Mouse (Mus musculus): ENCODE measurements around the gene Lamc1.

GRCm38 (mm10) chr1:153308179-153308914 is 24.2 kb downstream of the Lamc1 start:
- TF ChIP-seq CTCF (IDR thresholded peaks at IDR 0.05; ENCODE audit: low read depth, low read length) (no peak), POLR2A (IDR thresholded peaks at IDR 0.05; ENCODE audit: borderline replicate concordance, low read depth, low read length) (no peak)

Data from bone marrow macrophage, adult 2 months (primary cell).